Mouse (Mus musculus): ENCODE results near the gene Adamtsl3.
"Not testable (repeated sequence)": the region's sequence is repeated elsewhere in the genome, so short reads cannot be mapped to it uniquely, and the experiment has no call there.

Gene Adamtsl3

DNA sequence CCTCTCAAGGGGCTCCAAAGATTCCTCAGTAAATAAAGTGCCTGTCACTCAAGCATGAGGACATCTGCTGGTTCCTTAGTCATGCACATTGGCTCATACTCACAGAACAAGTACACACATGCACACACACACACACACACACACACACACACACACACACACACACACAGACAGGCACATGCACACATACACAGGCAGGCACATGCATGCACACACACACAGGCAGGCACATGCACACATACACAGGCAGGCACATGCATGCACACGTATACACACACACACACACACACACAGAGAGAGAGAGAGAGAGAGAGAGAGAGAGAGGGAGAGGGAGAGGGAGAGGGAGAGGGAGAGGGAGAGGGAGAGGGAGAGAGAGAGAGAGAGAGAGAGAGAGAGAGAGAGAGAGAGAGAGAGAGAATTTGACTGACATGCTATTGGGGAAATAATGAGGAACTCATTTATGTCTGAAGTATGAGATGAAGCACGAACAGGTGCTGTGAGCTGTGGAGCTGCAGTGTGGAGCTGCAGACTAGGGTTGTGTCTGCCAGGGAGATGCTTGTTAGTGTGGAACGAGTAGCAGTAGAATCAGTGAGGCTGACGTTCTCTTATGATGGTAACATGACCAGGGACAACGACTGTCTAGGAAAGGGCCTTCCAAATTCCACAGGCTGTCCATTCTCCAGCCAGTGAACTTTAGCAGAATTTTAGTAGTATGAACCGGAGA lies 85.0 kb downstream of the Adamtsl3 start:
- in situ Hi-C loops (cut with MboI, MseI), result not testable (repeated sequence)

DNA sequence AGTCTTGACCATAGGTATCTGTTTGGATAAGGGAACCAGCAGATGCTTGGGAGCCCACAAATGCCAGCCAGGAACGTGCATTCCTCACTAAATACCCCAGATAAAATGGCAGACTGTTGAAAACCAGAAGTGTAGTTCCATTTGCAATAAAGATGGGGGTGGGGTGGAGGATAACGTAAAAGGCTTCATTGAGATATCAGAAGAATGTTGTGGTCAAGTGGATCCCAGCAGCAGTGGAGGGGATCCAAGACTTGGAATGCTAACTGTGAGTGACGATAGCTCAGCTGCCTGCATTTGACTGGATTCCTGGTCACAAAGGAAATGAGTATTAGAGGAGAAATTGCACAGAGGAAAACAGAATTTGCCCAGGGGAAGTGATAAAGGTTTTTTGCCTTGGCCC lies 87.1 kb downstream of the Adamtsl3 start:
- in situ Hi-C loops (cut with MboI, MseI), result no loop called here

DNA sequence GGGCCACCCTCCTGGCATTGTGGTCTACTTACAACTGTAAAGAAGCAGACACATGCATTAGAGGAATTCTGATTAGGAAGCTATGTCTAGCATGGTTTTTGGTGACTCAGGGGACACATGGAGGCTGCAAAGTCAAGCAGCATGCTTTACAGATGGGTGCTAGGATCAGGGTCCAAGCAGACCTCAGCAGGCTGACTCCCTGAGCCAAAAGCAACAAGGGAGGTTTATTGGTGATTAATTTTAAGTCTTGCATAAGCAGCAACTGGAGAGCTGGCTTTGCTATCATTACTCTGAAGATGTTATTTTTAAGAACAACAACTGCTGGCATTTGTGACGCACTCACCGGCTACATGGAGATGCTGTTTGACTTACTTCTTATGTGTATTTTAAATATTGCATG lies 88.1 kb downstream of the Adamtsl3 start:
- in situ Hi-C loops (cut with MboI, MseI), result no loop called here

GRCm38 (mm10) chr7:82424281-82424680 lies 88.8 kb downstream of the Adamtsl3 start:
- in situ Hi-C loops (cut with MboI, MseI), result no loop called here

DNA sequence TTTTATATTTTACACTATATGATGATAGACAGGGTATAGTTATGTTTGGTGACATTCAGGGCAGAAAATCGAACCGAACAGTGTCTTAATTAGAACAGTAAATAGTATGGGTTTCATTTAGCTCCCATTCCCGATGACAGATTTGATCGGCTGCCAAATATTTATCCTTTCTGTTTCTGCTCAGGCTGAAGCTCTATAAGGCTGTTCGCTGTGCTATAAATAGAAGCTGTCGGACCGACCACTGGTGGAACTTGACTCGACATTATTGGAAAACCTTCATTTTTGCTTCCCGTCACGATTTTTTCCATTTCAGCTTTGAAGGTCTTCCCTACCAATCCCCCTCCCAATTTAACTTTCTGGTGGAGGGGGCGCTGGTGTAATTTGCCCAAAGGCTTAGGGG lies 89.9 kb downstream of the Adamtsl3 start:
- in situ Hi-C loops (cut with MboI, MseI), result no loop called here

DNA sequence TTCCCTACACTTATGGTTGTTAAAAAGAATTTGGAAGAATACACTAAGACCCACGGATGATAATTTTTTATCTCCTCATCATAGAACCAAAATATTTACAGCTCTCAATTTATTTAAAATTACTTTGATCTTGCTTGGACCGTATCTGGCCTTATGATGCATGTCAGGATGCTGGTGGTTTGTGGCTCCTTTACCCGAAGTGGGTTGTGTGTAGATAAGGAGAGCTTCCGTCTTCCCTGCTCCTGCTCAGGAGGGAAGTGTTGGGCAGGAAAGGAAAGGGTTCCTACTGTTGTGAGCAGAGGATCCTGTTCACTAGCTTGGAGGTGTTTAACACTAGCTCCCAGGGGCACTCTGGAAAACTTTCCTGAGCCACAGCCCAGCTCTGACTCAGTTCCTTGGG lies 94.0 kb downstream of the Adamtsl3 start:
- in situ Hi-C loops (cut with MboI, MseI), result no loop called here

GRCm38 (mm10) chr7:82431572-82431971 lies 96.1 kb downstream of the Adamtsl3 start:
- in situ Hi-C loops (cut with MboI, MseI), result no loop called here

DNA sequence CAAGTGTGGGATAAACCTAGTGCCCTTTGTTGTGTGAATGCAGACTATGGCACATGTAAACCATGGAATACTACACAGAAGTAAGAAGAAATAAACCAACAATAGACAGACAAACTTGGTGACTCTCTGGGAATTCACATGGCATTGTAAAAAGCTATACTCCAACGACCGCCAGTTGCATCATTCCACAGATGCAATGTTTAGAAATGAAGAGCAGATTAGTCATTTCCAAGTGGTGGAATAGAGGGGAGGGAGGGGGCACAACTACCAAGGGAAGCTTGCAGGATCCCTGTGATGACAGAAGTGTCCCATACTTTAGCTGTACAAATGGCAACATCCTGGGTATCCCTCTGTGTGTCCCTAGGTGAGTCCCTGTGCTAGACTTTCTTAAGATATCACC lies 97.7 kb downstream of the Adamtsl3 start:
- in situ Hi-C loops (cut with MboI, MseI), result no loop called here

DNA sequence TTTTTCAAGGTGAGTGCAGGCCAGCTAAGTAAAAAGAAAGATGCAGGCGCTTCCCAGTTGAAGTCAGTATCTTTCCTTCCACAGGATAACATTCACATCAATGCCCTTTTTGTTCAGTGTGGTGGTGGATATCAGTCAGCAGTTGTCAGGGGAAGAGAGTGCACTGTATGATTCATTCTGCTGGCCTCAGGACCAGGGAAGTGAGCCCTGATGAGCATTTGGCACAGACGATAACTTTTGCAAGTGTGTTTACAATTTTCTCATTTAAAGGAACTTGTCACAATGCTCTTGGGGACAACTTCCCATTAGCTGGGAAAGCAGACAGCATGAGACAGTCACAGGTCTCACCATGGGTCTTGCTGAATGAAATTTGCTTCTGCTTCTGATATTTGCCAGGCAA lies 122.9 kb downstream of the Adamtsl3 start:
- in situ Hi-C loops (cut with MboI, MseI), result no loop called here

GRCm38 (mm10) chr7:82462921-82463523 lies 127.5 kb downstream of the Adamtsl3 start:
- in situ Hi-C loops (cut with MboI, MseI), result loop anchor here in 1 of 2 experiments (5.0 kb wide), 1 partner anchor 34 kb away; no protein-coding TSS in a partner anchor

GRCm38 (mm10) chr7:82464364-82464763 lies 128.9 kb downstream of the Adamtsl3 start:
- in situ Hi-C loops (cut with MboI, MseI), result loop anchor here in 1 of 2 experiments (5.0 kb wide), 1 partner anchor 33 kb away; no protein-coding TSS in a partner anchor

- in situ Hi-C loops (cut with MboI, MseI), result no loop called here
Observed at GRCm38 (mm10) chr7:82465437-82465836, 129.9 kb downstream of the Adamtsl3 start.

GRCm38 (mm10) chr7:82476441-82477221 lies 141.1 kb downstream of the Adamtsl3 start:
- in situ Hi-C loops (cut with MboI, MseI), result no loop called here

DNA sequence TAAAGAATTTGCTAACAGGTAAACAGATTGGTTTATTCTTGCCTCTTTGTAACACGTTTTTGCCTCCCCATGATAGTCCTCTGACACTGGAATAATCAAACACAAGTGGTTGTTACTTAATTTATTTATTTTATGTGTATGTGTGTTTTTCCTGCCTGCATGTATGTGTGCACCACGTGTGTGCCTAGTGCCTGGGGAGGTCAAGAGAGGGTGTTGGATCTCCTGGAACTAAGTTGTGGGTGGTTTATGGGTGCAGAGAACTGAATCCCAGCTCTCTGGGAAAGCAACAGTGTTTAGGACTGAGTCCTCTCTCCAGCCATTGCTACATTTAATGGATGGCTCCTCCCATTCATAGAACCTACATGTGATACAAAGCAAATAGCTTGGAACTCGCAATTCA lies 143.0 kb downstream of the Adamtsl3 start:
- in situ Hi-C loops (cut with MboI, MseI), result no loop called here

GRCm38 (mm10) chr7:82478861-82479755 lies 143.6 kb downstream of the Adamtsl3 start:
- in situ Hi-C loops (cut with MboI, MseI), result no loop called here

- in situ Hi-C loops (cut with MboI, MseI), result no loop called here
Observed at GRCm38 (mm10) chr7:82483426-82483825, 147.9 kb downstream of the Adamtsl3 start.

- in situ Hi-C loops (cut with MboI, MseI), result no loop called here
Observed at GRCm38 (mm10) chr7:82484834-82485233, 149.3 kb downstream of the Adamtsl3 start.

DNA sequence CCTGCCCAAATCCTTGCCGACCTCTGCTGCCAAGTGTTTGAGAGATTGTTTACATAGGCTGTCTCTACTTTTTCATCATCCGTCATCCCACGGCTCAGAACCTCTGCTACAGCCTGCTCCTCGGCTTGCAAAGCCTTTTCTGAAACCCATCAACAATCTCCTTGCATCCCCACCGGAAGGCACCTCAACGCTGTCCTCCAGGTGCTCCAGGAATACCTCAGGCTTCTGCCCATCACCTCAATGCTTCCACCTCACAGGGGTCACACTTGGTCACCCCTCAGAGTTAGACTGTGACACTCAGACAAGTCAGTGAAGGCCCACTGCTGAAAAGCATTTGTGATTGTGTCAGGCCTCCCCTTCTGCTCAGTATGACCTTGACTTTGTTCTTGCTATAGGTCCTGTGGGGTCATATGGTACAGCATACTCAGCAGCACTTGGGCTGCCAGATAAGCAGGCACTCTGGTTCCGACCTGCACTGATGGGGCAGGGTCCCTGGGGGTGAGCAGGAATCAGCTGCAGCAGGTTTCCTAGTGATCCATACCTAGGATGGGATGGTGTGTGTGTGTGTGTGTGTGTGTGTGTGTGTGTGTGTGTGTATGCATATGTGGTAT lies 150.0 kb downstream of the Adamtsl3 start:
- in situ Hi-C loops (cut with MboI, MseI), result no loop called here

GRCm38 (mm10) chr7:82491018-82491417 lies 155.5 kb downstream of the Adamtsl3 start:
- in situ Hi-C loops (cut with MboI, MseI), result no loop called here

GRCm38 (mm10) chr7:82492881-82493280 lies 157.4 kb downstream of the Adamtsl3 start:
- in situ Hi-C loops (cut with MboI, MseI), result no loop called here

DNA sequence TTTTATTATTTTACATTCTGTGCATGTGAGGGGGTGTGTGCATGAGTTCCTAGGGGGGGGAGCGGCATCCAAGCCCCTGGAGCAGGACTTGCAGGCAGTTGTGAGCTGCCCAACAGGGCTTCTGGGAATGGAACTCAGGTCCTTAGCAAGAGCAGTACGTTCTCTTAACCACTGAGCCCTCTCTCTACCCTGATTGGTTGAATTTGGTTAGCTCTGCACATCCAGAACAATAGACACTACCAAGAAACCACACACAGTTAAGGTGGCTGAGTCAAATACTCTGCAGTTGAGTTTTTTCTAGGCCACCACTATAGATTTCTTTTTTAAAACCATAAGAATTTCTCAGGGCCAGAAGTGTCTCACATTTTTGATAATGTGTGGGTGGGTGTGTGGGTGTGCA lies 158.7 kb downstream of the Adamtsl3 start:
- in situ Hi-C loops (cut with MboI, MseI), result no loop called here
